Mouse (Mus musculus): ENCODE measurements around the gene Ak3. TPM values are rescaled to one million over a fixed set of nuclear protein-coding genes. Genes with fewer than 3 reads are reported as not detected.
A peak's percentile ranks its signal among the peaks of the same experiment; 100 is the strongest.

The Ak3 gene
- polyA plus RNA-seq, 1 experiment = 22.1 TPM

GRCm38 (mm10) chr19:28991391-28991790 lies 56.4 kb downstream of the Ak3 start:
- H3K36me3 ChIP-seq (ENCODE audit: control insufficient read depth, insufficient read depth) = peaks cover 37% of the 10 kb centered on the region
- H3ac ChIP-seq (ENCODE audit: control insufficient read depth, insufficient read length, low read depth) = peak overlapping the region; percentile 24
- H3K79me2 ChIP-seq (ENCODE audit: control insufficient read depth, insufficient read depth) = peaks cover 58% of the 10 kb centered on the region
- peaks cover 34% of the 10 kb centered on the region for H3K79me3 ChIP-seq (ENCODE audit: low read depth)
- TF ChIP-seq USF1 (IDR thresholded peaks at IDR 0.05; ENCODE audit: low read depth) = no peak
- no peak for TF ChIP-seq CEBPB (IDR thresholded peaks at IDR 0.05; ENCODE audit: low read depth)
- no peak for TF ChIP-seq MYOG (IDR thresholded peaks at IDR 0.05; ENCODE audit: control insufficient read depth, extremely low read depth, insufficient read length)
- TF ChIP-seq MYOD1 (IDR thresholded peaks at IDR 0.05; ENCODE audit: control insufficient read depth, insufficient read length, low read depth) = no peak
- TF ChIP-seq MAX (IDR thresholded peaks at IDR 0.05) = no peak
- TF ChIP-seq CTCF (IDR thresholded peaks at IDR 0.05; ENCODE audit: control insufficient read depth, insufficient read depth, insufficient read length) = no peak
- no peak for TF ChIP-seq FOSL1 (IDR thresholded peaks at IDR 0.05; ENCODE audit: insufficient read depth, low read length, poor library complexity, severe bottlenecking)
- peak overlapping the region; percentile 95 for H3K4me3 ChIP-seq (ENCODE audit: insufficient read depth, poor library complexity, severe bottlenecking)
- peaks cover 5% of the 10 kb centered on the region for H3K27me3 ChIP-seq (ENCODE audit: control insufficient read depth, insufficient read depth, insufficient read length)

- Histone ChIP-seq H3K79me2 (ENCODE audit: control insufficient read depth, insufficient read depth) (peaks cover 52% of the 10 kb centered on the region), H3K27me3 (ENCODE audit: control insufficient read depth, insufficient read depth, insufficient read length) (peaks cover 5% of the 10 kb centered on the region), H3ac (ENCODE audit: control insufficient read depth, insufficient read length, low read depth) (peak overlapping the region; percentile 94), H3K79me3 (ENCODE audit: low read depth) (peaks cover 34% of the 10 kb centered on the region), H3K4me3 (ENCODE audit: insufficient read depth, poor library complexity, severe bottlenecking) (peak overlapping the region; percentile 95), H3K36me3 (ENCODE audit: control insufficient read depth, insufficient read depth) (peaks cover 31% of the 10 kb centered on the region)
- TF ChIP-seq CEBPB (IDR thresholded peaks at IDR 0.05; ENCODE audit: low read depth) (no peak), MAX (IDR thresholded peaks at IDR 0.05) (peak; percentile 7)
Measured at GRCm38 (mm10) chr19:28990590-28991221, 57.1 kb downstream of the Ak3 start.

- Histone ChIP-seq H3K36me3 (ENCODE audit: control insufficient read depth, insufficient read depth) (peaks cover 25% of the 10 kb centered on the region), H3K79me2 (ENCODE audit: control insufficient read depth, insufficient read depth) (peaks cover 50% of the 10 kb centered on the region), H3ac (ENCODE audit: control insufficient read depth, insufficient read length, low read depth) (peak within 1 kb of the TSS; percentile 94), H3K79me3 (ENCODE audit: low read depth) (peaks cover 34% of the 10 kb centered on the region), H3K4me3 (ENCODE audit: insufficient read depth, poor library complexity, severe bottlenecking) (peak within 1 kb of the TSS; percentile 95), H3K27me3 (ENCODE audit: control insufficient read depth, insufficient read depth, insufficient read length) (peaks cover 5% of the 10 kb centered on the region)
- TF ChIP-seq USF1 (IDR thresholded peaks at IDR 0.05; ENCODE audit: low read depth) = peak; percentile 19
- TF ChIP-seq MYOG (IDR thresholded peaks at IDR 0.05; ENCODE audit: control insufficient read depth, extremely low read depth, insufficient read length) = no peak
- no peak for TF ChIP-seq FOSL1 (IDR thresholded peaks at IDR 0.05; ENCODE audit: insufficient read depth, low read length, poor library complexity, severe bottlenecking)
- TF ChIP-seq MAX (IDR thresholded peaks at IDR 0.05) = peak; percentile 21
- TF ChIP-seq CTCF (IDR thresholded peaks at IDR 0.05; ENCODE audit: control insufficient read depth, insufficient read depth, insufficient read length) = no peak
- no peak for TF ChIP-seq CEBPB (IDR thresholded peaks at IDR 0.05; ENCODE audit: low read depth)
- TF ChIP-seq MYOD1 (IDR thresholded peaks at IDR 0.05; ENCODE audit: control insufficient read depth, insufficient read length, low read depth) = no peak
Measured at GRCm38 (mm10) chr19:28990194-28990589, 57.6 kb downstream of the Ak3 start, which contains the start of gene Cdc37l1. Cdc37l1 (plus strand) TSS chr19:28990352.

GRCm38 (mm10) chr19:28989515-28989914 lies 58.2 kb downstream of the Ak3 start:
- H3K4me3 ChIP-seq (ENCODE audit: insufficient read depth, poor library complexity, severe bottlenecking) = peak overlapping the region; percentile 95
- H3K79me3 ChIP-seq (ENCODE audit: low read depth) = peaks cover 32% of the 10 kb centered on the region
- peaks cover 43% of the 10 kb centered on the region for H3K79me2 ChIP-seq (ENCODE audit: control insufficient read depth, insufficient read depth)
- H3K36me3 ChIP-seq (ENCODE audit: control insufficient read depth, insufficient read depth) = peaks cover 19% of the 10 kb centered on the region
- H3K27me3 ChIP-seq (ENCODE audit: control insufficient read depth, insufficient read depth, insufficient read length) = peaks cover 5% of the 10 kb centered on the region
- no peak overlapping the region for H3ac ChIP-seq (ENCODE audit: control insufficient read depth, insufficient read length, low read depth)
- TF ChIP-seq CEBPB (IDR thresholded peaks at IDR 0.05; ENCODE audit: low read depth) (no peak), MYOG (IDR thresholded peaks at IDR 0.05; ENCODE audit: control insufficient read depth, extremely low read depth, insufficient read length) (no peak), MAX (IDR thresholded peaks at IDR 0.05) (no peak), CTCF (IDR thresholded peaks at IDR 0.05; ENCODE audit: control insufficient read depth, insufficient read depth, insufficient read length) (no peak)

GRCm38 (mm10) chr19:28982617-28983016 lies 65.1 kb downstream of the Ak3 start:
- Histone ChIP-seq H3ac (ENCODE audit: control insufficient read depth, insufficient read length, low read depth) (no peak overlapping the region), H3K4me3 (ENCODE audit: insufficient read depth, poor library complexity, severe bottlenecking) (no peak overlapping the region), H3K36me3 (ENCODE audit: control insufficient read depth, insufficient read depth) (no peaks in the 10 kb centered on the region), H3K27me3 (ENCODE audit: control insufficient read depth, insufficient read depth, insufficient read length) (peaks cover 13% of the 10 kb centered on the region), H3K79me3 (ENCODE audit: low read depth) (no peaks in the 10 kb centered on the region), H3K79me2 (ENCODE audit: control insufficient read depth, insufficient read depth) (no peaks in the 10 kb centered on the region)
- TF ChIP-seq USF1 (IDR thresholded peaks at IDR 0.05; ENCODE audit: low read depth) (no peak), CTCF (IDR thresholded peaks at IDR 0.05; ENCODE audit: control insufficient read depth, insufficient read depth, insufficient read length) (no peak), FOSL1 (IDR thresholded peaks at IDR 0.05; ENCODE audit: insufficient read depth, low read length, poor library complexity, severe bottlenecking) (no peak)

- Histone ChIP-seq H3K4me3 (ENCODE audit: insufficient read depth, poor library complexity, severe bottlenecking) (no peak overlapping the region), H3K36me3 (ENCODE audit: control insufficient read depth, insufficient read depth) (no peaks in the 10 kb centered on the region), H3K27me3 (ENCODE audit: control insufficient read depth, insufficient read depth, insufficient read length) (no peaks in the 10 kb centered on the region), H3K79me3 (ENCODE audit: low read depth) (no peaks in the 10 kb centered on the region), H3ac (ENCODE audit: control insufficient read depth, insufficient read length, low read depth) (no peak overlapping the region), H3K79me2 (ENCODE audit: control insufficient read depth, insufficient read depth) (no peaks in the 10 kb centered on the region)
- TF ChIP-seq MYOD1 (IDR thresholded peaks at IDR 0.05; ENCODE audit: control insufficient read depth, insufficient read length, low read depth) (no peak), CTCF (IDR thresholded peaks at IDR 0.05; ENCODE audit: control insufficient read depth, insufficient read depth, insufficient read length) (peak; percentile 55)
Measured at GRCm38 (mm10) chr19:28974862-28975611, 72.7 kb downstream of the Ak3 start.

Other genes starting within 250 kb of the Ak3 start
- 0.01 TPM for gene Slc1a1, start 212.9 kb downstream of the Ak3 start, polyA plus RNA-seq (2012; fragmentation: generic; extraction: Trizol)
- gene Plpp6, start 84.0 kb downstream of the Ak3 start, polyA plus RNA-seq (2012; fragmentation: generic; extraction: Trizol) = 1.3 TPM
- 0.02 TPM for gene 4430402I18Rik, start 80.2 kb downstream of the Ak3 start, polyA plus RNA-seq (2012; fragmentation: generic; extraction: Trizol)
- 6.4 TPM for gene Cdc37l1, start 57.6 kb downstream of the Ak3 start, polyA plus RNA-seq (2012; fragmentation: generic; extraction: Trizol)
- 45.4 TPM for gene Rcl1, start 53.4 kb upstream of the Ak3 start, polyA plus RNA-seq (2012; fragmentation: generic; extraction: Trizol)
- 4.3 TPM for gene Jak2, start 203.9 kb upstream of the Ak3 start, polyA plus RNA-seq (2012; fragmentation: generic; extraction: Trizol)

All from C2C12 (cell line).